Mouse (Mus musculus) heart, postnatal 0 days (tissue): ENCODE measurements around the gene Cops7b. TPM values are rescaled to one million over a fixed set of nuclear protein-coding genes. Genes with fewer than 3 reads are reported as not detected.

ENCODE experiments used
- ATAC-seq: fragments of 200-750 bp; cut with Nextera tagmentation; 2 replicates; pipeline ENCODE4 v1.8.0; 2017; ENCODE audit warnings: low read depth, moderate number of reproducible peaks, moderate library complexity; ENCODE audit not compliant: insufficient read depth
- DNase-seq: peaks from one replicate; pipeline ENCODE4 v3.0.0-alpha.2; 2016; ENCODE audit warnings: low spot score
- H3K27ac ChIP-seq: fragments of 300-500 bp; sonication (generic); 2 replicates; pipeline ENCODE4 v1.5.1; 2014; ENCODE audit warnings: low read depth, mild to moderate bottlenecking
- H3K27me3 ChIP-seq: fragments of 300-500 bp; sonication (generic); 2 replicates; pipeline ENCODE4 v1.6.1; 2014; ENCODE audit warnings: low read length, mixed read lengths; ENCODE audit not compliant: control insufficient read depth, insufficient read depth
- H3K36me3 ChIP-seq: fragments of 300-500 bp; sonication (generic); replicated peaks from 2 replicates; pipeline ENCODE4 v1.6.1; 2014; ENCODE audit warnings: low read length, mixed read lengths; ENCODE audit not compliant: control insufficient read depth, insufficient read depth
- H3K4me1 ChIP-seq: fragments of 300-500 bp; sonication (generic); 2 replicates; pipeline ENCODE4 v1.6.1; 2014; ENCODE audit warnings: antibody characterized with exemption; ENCODE audit not compliant: control insufficient read depth, insufficient read depth
- H3K4me2 ChIP-seq: fragments of 300-500 bp; sonication (generic); 2 replicates; pipeline ENCODE4 v1.6.1; 2014; ENCODE audit warnings: low read depth, mild to moderate bottlenecking, low read length, moderate library complexity
- H3K4me3 ChIP-seq: fragments of 300-500 bp; sonication (generic); 2 replicates; pipeline ENCODE4 v1.5.1; 2014; ENCODE audit warnings: low read depth, low read length
- H3K9ac ChIP-seq: fragments of 300-500 bp; sonication (generic); replicated peaks from 2 replicates; pipeline ENCODE4 v1.6.1; 2014; ENCODE audit warnings: low read depth, low read length, mixed read lengths
- H3K9me3 ChIP-seq: fragments of 300-500 bp; sonication (generic); replicated peaks from 2 replicates; pipeline ENCODE4 v1.6.1; 2016; ENCODE audit warnings: low read length; ENCODE audit not compliant: control insufficient read depth
- CTCF ChIP-seq: IDR thresholded peaks from 2 replicates; pipeline ENCODE4 v1.5.1; 2016; ENCODE audit warnings: antibody characterized with exemption, control low read depth, low read depth
- EP300 ChIP-seq: IDR thresholded peaks from 2 replicates; pipeline ENCODE4 v1.6.1; 2016; ENCODE audit warnings: antibody characterized with exemption, low read depth
- WGBS: fragments of 180-500 bp; shearing (Covaris S2); extraction: QIAGEN DNeasy Blood & Tissue Kit; methylation state at CpG from one replicate; pipeline ENCODE4 v1.1.7; 2014; 5-methylcytosine and 5-hydroxymethylcytosine counted together
- polyA plus RNA-seq: library from polyadenylated mRNA; unstranded; fragments of >200 nt; fragmentation: Nextera tagmentation; extraction: Ambion mirVana; gene quantifications from 2 replicates; pipeline ENCODE4 v1.2.1, GENCODE M21; 2015
- total RNA-seq: library from RNA; depleted of rRNA; stranded (reverse); fragments of >200 nt; gene quantifications from 2 replicates; pipeline ENCODE4 v1.2.3, GENCODE M21; 2014; ENCODE audit warnings: low replicate concordance

Gene Cops7b
- total and polyA plus RNA-seq, 2 experiments from 2014 or later = 14.0 to 16.0 TPM

GRCm38 (mm10) chr1:86546797-86547196 lies 35.9 kb upstream of the Cops7b start:
- DNase-seq = no peak
- H3K9ac ChIP-seq = no peak overlapping the region
- WGBS = 87% methylated on average over 3 of the region's 3 CpGs

GRCm38 (mm10) chr1:86551299-86551698 lies 31.4 kb upstream of the Cops7b start:
- H3K36me3 ChIP-seq = peaks cover 11% of the 10 kb centered on the region
- no peak overlapping the region for H3K4me3 ChIP-seq
- ATAC-seq = no peak
- DNase-seq = no peak
- no peaks in the 10 kb centered on the region for H3K4me1 ChIP-seq
- H3K27me3 ChIP-seq = no peaks in the 10 kb centered on the region
- no peak overlapping the region for H3K27ac ChIP-seq
- no peak overlapping the region for H3K9ac ChIP-seq
- 68% methylated on average over 4 of the region's 4 CpGs for WGBS
- no peak overlapping the region for H3K4me2 ChIP-seq
- TF ChIP-seq EP300 (no peak), CTCF (no peak)
- no peaks in the 10 kb centered on the region for H3K9me3 ChIP-seq

More at GRCm38 (mm10) chr1:86546797-86547196, 35.9 kb upstream of the Cops7b start:
- Histone ChIP-seq H3K4me3 (no peak overlapping the region), H3K4me1 (no peaks in the 10 kb centered on the region), H3K27me3 (no peaks in the 10 kb centered on the region), H3K4me2 (no peak overlapping the region), H3K9me3 (no peaks in the 10 kb centered on the region), H3K36me3 (peaks cover 49% of the 10 kb centered on the region), H3K27ac (no peak overlapping the region)
- TF ChIP-seq CTCF = no peak
- TF ChIP-seq EP300 = no peak
- ATAC-seq = no peak

- Histone ChIP-seq H3K4me1 (no peaks in the 10 kb centered on the region), H3K27me3 (no peaks in the 10 kb centered on the region), H3K4me3 (no peak overlapping the region), H3K4me2 (no peak overlapping the region), H3K9ac (no peak overlapping the region), H3K9me3 (no peaks in the 10 kb centered on the region), H3K36me3 (peaks cover 6% of the 10 kb centered on the region), H3K27ac (no peak overlapping the region)
- no peak for ATAC-seq
- DNase-seq = no peak
- WGBS = 36% methylated on average over 2 of the region's 2 CpGs
- no peak for TF ChIP-seq CTCF
- no peak for TF ChIP-seq EP300
Observed at GRCm38 (mm10) chr1:86551877-86552276, 30.8 kb upstream of the Cops7b start.

GRCm38 (mm10) chr1:86555665-86556064 lies 27.0 kb upstream of the Cops7b start:
- TF ChIP-seq CTCF (no peak), EP300 (no peak)
- DNase-seq = no peak
- no peak overlapping the region for H3K4me3 ChIP-seq
- H3K27me3 ChIP-seq = no peaks in the 10 kb centered on the region
- H3K4me1 ChIP-seq = peaks cover 17% of the 10 kb centered on the region; the same call in 1 of the 2 replicates
- no peak overlapping the region for H3K27ac ChIP-seq
- peaks cover 6% of the 10 kb centered on the region for H3K36me3 ChIP-seq
- 79% methylated on average over 3 of the region's 3 CpGs for WGBS
- no peaks in the 10 kb centered on the region for H3K9me3 ChIP-seq
- no peak for ATAC-seq
- H3K4me2 ChIP-seq = no peak overlapping the region
- H3K9ac ChIP-seq = no peak overlapping the region

GRCm38 (mm10) chr1:86557872-86558271 lies 24.8 kb upstream of the Cops7b start:
- H3K36me3 ChIP-seq = no peaks in the 10 kb centered on the region; the same call in 1 of the 2 replicates
- no peak overlapping the region for H3K4me2 ChIP-seq
- H3K4me1 ChIP-seq = peaks cover 17% of the 10 kb centered on the region; the same call in 1 of the 2 replicates
- peak; percentile 42 for ATAC-seq
- H3K4me3 ChIP-seq = no peak overlapping the region
- peak; percentile 53 for DNase-seq
- WGBS = 27% methylated on average over 7 of the region's 7 CpGs
- H3K27me3 ChIP-seq = no peaks in the 10 kb centered on the region
- H3K9ac ChIP-seq = no peak overlapping the region
- peak overlapping the region; percentile 74 for H3K27ac ChIP-seq
- TF ChIP-seq EP300 = no peak
- no peak for TF ChIP-seq CTCF
- H3K9me3 ChIP-seq = no peaks in the 10 kb centered on the region

- WGBS = 39% methylated on average over 3 of the region's 3 CpGs
- peaks cover 17% of the 10 kb centered on the region; the same call in 1 of the 2 replicates for H3K4me1 ChIP-seq
- H3K9ac ChIP-seq = 0 out of 2 replicates have a peak overlapping the region, but pooled peaks have one; percentile 14
- TF ChIP-seq CTCF (no peak), EP300 (peak; percentile 35; the same call in 1 of the 2 replicates)
- no peak overlapping the region for H3K4me2 ChIP-seq
- peak overlapping the region; percentile 74 for H3K27ac ChIP-seq
- ATAC-seq = peak; percentile 79
- peaks cover 12% of the 10 kb centered on the region for H3K36me3 ChIP-seq
- no peaks in the 10 kb centered on the region for H3K9me3 ChIP-seq
- DNase-seq = peak; percentile 62
- H3K4me3 ChIP-seq = no peak overlapping the region
- H3K27me3 ChIP-seq = no peaks in the 10 kb centered on the region
Observed at GRCm38 (mm10) chr1:86559232-86559631, 23.5 kb upstream of the Cops7b start.
